Mouse (Mus musculus): ENCODE measurements around the gene Nlrc4.

GRCm38 (mm10) chr17:74420656-74421055 lies 38.3 kb downstream of the Nlrc4 start:
- TF ChIP-seq POLR2A (IDR thresholded peaks at IDR 0.05; ENCODE audit: insufficient read depth, low read depth, low read length) (no peak), CTCF (IDR thresholded peaks at IDR 0.05) (no peak)

Measured in heart, adult 2 months (tissue).